Mouse (Mus musculus): Measurements from ENCODE around the gene H2-Eb2.
"Not testable (repeated sequence)": the region's sequence is repeated elsewhere in the genome, so short reads cannot be mapped to it uniquely, and the experiment has no call there.

Gene H2-Eb2

DNA sequence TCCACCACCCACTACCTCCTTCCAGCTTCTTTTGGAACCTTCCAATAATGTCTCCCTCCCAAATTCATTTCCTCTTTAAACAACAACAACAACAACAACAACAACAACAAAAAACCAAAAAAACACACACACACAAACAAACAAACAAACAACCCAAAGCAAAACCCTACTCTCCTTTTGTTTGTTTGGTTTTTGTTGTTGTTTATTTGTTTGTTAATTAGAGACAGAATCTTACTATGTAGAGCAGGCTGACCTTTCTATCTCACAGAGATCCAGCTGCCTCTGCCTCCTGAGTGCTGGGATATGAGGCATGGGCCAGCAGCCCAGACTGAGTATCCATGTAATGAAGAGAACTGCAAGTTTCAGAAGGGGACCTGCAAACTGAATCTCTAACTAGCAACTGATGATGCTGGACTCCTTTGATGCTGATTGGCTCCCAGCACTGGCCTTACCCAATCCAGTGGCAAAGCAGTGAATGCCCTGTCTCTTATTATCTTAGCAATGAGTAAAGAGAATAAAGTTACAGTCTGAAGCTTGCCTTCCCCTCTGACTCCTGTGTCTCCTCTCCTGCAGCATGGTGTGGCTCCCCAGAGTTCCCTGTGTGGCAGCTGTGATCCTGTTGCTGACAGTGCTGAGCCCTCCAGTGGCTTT lies 20.0 kb upstream of the H2-Eb2 start, which contains the start of gene H2-Eb1:
TSS of gene H2-Eb1 (plus strand) at position 488 of the 651 bp plus-strand sequence.
- peak; percentile 83 for DNase-seq (ENCODE audit: extremely low read depth, low read depth)

DNA sequence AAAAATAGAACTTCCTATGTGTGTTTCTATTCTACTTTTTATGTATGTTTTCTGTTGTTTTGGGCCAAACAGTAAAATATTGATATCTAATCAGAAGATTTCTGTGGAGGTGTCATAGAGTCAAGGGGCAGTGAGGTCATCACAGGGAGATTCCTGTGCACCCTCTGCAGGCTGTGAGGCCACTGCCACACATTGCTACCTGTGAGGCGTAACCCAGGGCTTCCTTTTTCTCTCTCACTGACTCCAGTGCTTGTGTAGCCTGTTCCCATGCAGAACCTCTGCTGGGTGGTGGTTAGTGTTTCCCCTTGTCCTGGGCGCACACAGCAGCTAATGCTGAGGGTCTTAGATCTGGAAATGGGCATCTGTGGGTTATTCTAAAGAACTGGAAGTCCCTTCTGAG lies 19.1 kb upstream of the H2-Eb2 start:
- no peak for DNase-seq (ENCODE audit: extremely low read depth, low read depth)

DNA sequence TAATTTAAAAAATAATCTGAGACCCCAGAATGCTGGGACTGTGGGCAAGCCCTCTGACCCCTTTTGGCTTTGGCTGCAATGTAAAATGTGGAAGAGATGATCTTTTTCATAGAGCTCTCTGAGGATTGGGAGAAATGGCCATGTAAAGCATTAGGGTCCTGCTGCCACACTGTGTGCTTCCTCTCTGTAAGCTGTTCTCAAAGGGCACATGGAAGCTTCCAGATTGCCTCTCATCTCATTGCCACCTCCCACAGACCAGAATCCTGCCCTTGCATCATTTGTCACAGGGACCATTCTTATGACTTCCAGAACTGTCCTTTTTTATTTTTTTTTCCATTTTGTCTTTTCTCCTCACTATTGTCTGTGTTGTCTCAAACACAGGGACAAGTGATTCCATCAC lies 18.2 kb upstream of the H2-Eb2 start:
- DNase-seq (ENCODE audit: extremely low read depth, low read depth), result no peak

DNA sequence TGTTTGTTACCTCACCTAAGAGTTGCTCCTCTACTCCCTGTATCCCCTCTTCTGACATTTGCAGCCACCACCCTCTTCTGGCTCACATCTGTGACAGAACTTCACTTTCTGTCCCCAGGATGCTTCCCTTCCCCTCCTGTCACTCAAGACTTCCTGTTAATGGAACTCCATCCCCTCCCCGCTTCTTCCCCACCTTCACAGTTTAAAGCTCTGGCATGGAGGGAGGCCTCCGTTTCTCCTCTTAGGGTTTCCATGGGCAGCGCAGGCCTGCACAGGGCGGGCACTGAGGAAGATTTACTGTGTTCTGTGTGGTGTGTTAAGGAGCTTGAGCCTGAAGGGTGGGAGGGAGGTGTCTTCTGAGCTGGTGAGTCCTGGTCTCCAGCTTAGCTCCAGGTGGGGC lies 17.3 kb upstream of the H2-Eb2 start:
- DNase-seq (ENCODE audit: extremely low read depth, low read depth), result no peak

DNA sequence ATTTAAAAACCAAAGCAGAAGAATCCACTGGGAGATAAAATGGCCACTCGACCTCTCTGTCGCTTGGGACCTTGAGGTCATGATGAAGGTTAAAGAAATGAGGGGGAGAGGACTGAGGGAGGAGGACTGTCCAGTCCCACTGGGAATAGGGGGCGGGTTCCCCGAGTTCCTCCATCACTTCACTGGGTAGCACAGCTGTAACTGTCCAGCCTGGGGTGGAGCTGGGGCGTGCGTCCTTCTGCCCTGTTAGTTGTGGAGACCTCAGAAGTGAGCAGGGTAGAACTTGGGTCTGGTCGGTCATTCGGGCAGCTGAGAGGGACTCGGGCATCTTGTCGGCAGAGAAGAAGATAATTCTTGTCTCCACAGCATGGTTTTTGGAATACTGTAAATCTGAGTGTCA lies 16.2 kb upstream of the H2-Eb2 start:
- DNase-seq (ENCODE audit: extremely low read depth, low read depth), result no peak

DNA sequence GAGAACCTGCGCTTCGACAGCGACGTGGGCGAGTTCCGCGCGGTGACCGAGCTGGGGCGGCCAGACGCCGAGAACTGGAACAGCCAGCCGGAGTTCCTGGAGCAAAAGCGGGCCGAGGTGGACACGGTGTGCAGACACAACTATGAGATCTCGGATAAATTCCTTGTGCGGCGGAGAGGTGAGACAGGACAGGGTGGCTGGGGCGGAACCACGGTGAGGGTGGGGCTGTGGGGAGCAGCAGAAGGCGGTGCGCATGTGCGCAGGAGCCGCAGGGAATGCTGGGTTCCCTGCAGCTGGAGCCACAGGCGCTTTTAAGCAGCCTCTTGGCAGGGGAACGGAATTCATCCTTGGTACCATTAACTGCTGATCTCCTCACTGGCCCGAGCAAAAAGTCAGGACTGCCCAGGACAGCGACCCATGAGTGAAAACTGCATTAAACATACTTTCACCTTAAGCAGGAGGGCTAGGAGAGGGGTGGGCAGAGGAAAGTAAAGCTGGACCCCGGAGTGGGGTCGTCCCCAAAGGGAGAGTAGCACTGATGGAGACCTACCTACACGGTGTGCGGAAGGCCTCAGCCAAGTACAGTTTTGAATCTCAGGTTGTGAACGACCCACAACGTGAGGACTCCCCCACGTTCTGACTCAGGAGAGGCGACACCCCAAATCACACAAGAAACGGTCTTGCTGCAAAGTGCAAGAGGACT lies 15.6 kb upstream of the H2-Eb2 start:
- DNase-seq (ENCODE audit: extremely low read depth, low read depth), result no peak

DNA sequence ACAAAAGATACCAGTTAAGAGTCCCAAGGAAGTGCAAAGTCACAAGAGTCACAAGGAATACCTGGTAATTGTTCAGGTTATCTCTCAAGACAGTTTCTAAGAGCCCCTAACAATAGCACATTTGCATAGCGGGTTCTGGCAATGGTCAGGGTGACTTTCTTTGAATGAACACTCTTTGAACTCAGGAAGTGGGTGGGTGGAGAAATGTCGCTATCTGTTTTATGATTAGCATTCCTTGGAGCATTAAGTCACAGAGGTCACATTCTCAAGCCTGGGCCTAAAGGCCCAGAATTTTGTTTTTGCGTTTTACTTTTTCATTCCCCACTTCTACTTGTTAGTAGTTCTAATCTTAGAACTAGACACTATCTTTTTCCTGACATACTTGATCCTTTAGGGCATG lies 14.9 kb upstream of the H2-Eb2 start:
- DNase-seq (ENCODE audit: extremely low read depth, low read depth), result not testable (repeated sequence)

DNA sequence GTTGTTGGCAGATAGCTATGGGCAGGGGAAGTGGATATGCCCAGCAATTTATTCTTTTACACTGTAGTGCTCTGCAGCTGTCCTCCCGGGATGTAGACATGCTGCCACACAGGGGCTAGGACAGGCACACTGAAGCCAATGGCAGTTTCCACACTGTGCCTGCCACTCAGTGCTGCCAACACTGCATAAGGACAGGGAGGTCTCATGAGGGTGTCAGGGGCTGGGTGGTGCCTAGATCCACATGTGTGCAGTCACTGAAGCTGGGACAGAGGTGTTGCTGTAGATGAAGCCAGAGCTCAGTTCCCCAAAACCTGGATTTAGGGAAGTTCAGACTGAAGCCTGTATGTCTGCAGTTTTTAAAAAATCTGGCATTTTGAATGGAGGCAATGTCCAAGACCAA lies 13.3 kb upstream of the H2-Eb2 start:
- DNase-seq (ENCODE audit: extremely low read depth, low read depth), result no peak

DNA sequence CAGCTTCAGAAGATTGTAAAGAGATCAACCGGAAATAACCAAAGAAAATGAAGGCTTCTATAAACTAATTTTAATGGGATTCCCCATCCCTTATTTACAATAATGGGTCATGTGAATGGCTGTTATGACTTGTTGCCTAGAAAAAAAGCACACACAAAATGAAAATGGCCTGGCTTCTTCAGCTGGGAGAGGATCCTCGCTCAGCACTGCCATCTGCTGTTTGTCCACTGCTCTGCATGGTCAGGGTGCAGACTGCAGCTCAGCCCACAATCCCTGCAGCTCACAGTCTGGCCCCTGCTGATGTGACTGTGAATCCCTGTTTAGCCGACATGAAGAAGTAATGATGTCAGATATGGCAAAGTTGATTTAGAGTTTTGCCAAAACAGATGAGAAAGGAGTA lies 12.1 kb upstream of the H2-Eb2 start:
- DNase-seq (ENCODE audit: extremely low read depth, low read depth), result no peak

DNA sequence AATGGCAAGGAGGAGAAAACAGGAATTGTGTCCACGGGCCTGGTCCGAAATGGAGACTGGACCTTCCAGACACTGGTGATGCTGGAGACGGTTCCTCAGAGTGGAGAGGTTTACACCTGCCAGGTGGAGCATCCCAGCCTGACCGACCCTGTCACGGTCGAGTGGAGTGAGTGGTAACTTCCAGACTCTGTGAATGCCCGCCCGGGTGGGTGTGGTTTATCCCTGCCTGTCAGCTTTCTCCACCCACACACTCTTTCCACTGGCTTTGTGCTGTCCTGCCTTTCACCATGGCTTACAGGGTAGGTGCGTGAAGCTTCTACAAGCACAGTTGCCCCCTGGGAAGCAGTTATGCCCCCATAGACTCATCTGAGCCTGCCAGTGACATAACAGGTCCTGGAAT lies 11.2 kb upstream of the H2-Eb2 start:
- DNase-seq (ENCODE audit: extremely low read depth, low read depth), result no peak

DNA sequence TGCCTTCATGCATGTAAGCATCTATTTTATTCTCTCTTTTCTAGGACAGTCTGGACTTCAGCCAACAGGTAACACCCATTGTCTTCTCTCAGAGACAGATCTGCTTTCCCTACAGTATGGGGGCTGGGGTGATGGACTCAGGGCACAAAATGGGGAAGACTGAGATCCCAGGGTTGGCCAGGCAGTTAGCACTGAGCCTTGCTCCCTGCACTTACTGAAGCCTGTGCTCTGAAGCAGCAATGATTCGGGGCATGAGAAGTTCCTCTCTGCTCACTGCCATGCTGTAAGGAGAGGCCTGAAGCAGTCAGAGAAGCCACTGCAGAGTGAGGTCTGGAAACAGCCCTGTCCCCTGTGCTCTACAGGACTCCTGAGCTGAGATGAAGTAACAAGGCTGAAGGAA lies 10.0 kb upstream of the H2-Eb2 start:
- no peak for DNase-seq (ENCODE audit: extremely low read depth, low read depth)

DNA sequence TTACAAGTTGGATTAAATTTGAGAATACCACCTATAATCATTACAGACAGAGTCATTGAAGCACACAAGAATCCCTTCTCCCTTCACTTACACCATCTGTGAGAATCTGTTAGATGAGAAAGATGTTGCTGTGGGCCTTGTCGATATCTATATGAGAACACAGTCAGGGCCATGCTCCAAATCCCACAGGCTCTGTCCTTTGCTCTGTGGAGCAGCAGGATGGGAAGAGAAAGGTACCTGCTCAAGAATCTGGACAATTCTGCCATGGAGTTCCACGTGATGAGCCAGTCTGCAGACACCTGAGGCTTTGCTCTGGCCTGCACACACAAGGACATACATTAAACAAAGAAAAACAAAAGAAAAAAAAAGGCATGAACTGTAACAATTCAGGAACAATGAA lies 8.8 kb upstream of the H2-Eb2 start:
- DNase-seq (ENCODE audit: extremely low read depth, low read depth), result no peak

DNA sequence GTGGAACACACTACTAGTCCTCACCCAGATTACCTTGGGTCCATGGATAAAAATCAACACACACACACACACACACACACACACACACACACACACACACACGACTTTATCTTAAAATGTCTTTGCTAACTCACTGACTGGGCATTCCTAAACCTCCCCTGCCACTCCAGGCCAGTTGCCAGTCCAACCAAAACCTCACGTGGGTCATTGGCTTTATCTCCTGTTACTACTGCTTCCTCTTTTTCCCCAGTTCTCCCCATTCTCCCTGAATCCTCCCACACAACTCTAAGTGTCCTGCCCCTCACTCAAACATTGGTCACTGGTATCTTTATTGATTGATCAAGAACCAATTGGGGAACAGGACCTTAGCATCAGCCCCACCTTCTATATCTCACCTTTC lies 8.2 kb upstream of the H2-Eb2 start:
- no peak for DNase-seq (ENCODE audit: extremely low read depth, low read depth)

DNA sequence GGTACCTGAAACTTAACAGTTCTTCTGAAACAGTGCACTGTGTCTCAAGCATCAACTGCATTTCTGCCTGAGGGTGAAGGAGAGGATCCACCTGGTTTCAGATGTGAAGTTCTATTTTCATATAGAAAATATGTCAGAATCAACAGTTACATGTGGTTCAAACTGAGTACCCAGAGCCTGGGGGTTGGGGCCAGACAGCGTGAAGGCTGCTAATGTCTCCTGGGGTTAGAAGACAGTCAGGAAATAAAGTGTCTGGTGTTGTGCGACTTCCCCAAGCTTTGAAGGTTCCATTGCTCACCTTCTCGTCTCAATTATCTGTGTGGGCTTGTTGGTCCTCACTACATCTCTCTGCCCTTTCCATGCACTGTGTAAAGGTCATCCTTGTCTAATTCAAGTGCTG lies 908 bp downstream of the H2-Eb2 start:
- no peak for DNase-seq (ENCODE audit: extremely low read depth, low read depth)

DNA sequence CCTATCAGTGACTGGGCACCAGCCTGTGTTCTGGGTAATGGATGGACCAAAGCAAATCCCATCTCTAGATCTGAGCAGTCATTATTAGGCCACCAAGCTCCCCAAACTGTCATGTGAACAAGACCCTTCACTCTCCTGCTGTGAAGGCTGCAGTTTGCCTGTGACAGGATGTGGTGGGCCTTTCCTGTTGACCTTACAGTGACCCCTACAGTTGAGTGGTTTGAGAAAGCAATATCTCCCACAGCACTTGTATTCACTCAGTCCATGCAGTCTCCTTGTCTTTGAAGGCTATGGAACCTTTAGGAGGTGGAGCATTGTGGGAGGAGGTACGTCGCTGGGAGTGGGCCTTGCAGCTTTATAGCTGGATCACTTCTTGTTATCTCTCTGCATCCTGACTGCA lies 4.3 kb downstream of the H2-Eb2 start:
- no peak for DNase-seq (ENCODE audit: extremely low read depth, low read depth)

DNA sequence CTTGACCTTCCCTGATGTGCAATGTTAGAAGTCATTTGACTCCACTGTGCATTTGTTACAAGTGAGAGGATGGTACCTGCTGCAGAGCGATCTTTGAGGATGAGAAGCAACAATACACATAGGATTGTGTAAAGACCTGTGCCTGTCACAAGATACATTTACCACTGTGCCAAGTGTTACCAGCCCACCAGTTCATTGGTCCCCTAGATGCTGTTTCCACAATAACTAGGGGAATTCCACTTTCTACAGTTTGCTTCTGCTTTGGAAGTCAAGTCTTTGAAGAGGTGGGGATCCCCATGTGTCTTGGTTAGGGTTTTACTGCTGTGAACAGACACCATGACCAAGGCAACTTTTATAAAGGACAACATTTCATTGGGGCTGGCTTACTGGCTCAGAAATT lies 5.7 kb downstream of the H2-Eb2 start:
- DNase-seq (ENCODE audit: extremely low read depth, low read depth), result no peak

DNA sequence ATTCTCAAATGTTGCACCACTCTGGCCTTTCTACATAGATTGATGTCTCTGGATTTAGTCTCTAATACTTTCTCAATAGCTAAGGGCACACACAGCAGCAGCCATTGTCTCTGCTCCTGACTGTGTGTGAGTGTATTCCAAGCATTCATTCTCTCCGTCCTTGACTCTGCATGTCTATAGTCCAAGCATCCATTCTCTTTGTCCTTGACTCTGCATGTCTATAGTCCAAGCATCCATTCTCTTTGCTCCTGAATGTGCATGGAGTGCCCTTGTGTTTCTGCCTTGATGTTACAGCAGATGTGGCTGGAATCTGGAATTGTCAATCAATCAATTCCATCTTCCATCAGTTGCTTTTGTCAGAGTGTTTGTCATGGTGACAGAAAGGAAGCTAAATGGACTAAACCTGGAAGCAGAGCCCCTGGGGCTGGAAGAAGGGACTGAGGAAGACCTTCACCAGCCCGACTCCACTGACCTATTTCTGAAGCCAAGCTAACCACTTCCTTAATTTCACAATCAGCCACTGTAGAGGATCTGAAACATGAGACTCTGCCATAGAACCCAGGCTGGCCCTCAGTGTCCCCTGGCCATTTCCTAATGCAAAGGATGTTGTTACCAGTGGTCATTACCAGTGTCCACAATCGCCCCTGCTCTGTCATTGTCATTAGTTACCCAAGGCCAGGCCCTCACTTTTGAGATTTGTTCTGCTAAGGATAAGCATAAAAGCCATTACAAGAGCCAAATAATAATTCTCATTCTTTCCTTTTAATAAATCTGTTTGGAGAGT lies 15.3 kb downstream of the H2-Eb2 start:
- no peak for DNase-seq (ENCODE audit: extremely low read depth, low read depth)

DNA sequence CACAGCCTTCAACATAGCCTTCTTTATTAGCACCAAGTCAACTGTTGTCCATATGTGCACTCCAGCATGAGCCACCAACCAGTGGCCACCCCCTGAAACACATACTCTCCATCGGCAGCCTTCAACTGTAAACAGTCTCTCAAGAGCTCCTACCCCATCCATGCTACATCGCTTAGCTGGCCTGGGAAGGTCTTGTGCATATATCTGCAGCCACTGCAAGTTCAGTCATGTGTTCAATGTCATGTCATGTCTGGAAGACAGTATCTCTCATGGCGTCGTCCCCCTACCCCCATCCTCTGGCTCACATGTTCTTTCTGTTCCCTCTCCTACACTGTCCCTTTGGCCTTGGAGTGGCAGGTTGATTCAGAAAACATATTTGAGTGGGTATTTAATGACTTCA lies 19.4 kb downstream of the H2-Eb2 start:
- DNase-seq (ENCODE audit: extremely low read depth, low read depth), result no peak

DNA sequence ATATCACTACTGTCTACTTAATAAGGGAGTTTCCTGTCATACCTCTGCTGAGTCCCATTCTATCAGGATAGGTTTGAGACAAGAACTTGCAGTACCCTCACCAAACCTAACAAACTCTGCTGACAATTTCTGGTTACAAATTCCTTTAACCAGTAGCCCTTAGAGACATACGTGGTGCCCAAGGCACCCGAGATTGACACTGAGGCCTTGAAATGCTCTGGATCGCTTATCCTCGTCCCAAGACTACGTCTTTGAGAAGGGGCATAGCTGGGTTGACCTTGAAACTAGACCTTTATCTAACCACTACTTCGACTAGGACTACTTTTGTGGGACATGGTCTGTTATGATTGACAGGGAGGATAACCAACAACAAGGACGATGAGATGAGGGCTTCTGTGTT lies 20.0 kb downstream of the H2-Eb2 start:
- no peak for DNase-seq (ENCODE audit: extremely low read depth, low read depth)

DNA sequence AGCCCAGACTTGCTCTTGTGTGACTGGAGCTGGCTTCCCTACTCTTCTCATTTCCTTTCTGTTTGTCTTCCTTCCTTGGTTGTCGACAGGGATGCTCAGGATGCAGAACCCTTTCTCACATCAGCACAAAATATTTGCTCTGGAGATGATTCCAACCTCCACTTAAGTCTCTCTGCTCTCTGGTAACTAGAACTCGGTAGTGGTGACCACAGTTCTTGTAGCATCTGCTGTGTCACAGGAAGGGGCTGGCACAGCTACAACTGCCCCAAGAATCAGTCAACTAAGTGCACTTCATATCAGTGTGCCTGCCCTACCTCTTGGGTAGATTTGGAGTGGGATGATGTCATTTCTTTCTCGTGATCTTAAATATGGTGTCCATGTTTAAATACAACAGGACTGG lies 20.6 kb downstream of the H2-Eb2 start:
- DNase-seq (ENCODE audit: extremely low read depth, low read depth), result no peak

DNA sequence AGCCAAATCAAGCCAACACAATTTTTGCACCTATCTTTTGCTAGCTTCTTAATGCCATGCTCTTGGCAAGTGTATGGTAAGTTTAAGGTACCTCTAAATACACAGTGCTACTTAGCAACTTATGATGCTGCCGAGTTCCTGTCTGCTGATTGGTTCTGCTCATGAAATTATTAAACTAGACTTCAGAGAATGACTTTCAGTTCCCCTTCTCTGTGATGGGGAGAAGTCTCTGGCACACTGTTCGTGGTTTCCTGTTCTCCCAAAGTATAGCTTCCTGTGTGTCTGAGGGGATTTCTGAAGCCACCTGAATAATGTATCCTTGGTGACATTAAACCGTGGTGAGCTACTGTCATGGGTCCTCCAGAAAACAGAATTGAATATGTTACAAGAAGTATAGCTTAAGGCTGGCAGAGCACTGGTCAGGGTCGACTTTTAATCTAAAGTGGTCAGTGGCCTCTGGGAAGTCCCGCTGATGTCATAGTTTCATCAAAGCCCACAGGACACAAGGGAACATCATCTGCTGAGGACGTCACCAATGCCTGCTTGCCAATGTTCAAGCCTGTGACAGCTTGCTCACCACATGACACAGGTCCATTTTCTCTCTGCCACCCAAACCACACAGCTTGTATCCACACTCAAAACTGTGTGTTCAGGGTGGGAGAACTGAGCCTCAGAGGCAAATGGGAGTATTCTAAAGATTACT lies 22.3 kb downstream of the H2-Eb2 start:
- peak; percentile 61 for DNase-seq (ENCODE audit: extremely low read depth, low read depth)

DNA sequence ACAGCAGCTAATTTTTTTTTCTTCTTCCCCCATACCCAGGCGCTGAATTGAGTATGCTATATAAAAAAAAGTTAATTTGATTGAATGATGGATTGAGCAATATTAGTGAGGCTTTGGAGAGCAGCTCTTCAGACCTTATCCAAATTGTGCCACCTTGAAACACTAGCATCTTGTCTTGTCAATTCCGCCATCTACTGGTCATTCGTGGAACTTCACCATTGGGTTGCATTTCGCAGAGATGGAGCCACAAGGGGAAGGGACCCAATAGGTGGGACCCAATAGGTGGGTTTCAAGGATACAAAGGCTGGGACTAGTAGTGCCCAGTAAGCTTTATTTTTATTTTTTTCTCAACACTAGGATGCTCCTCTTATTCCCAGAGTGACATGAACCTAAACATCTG lies 24.0 kb downstream of the H2-Eb2 start:
- peak; percentile 33 for DNase-seq (ENCODE audit: extremely low read depth, low read depth)
